ENCODE assay signal across 8 mouse cellular contexts in genomic region chr5:137601365-137601729, GRCm38 (mm10). TPM values are rescaled to one million over a fixed set of nuclear protein-coding genes. Genes with fewer than 3 reads are reported as not detected.
A peak's percentile ranks its signal among the peaks of the same experiment; 100 is the strongest.
DNase-seq lines count a peak whose midpoint lies in the region; ATAC-seq and TF ChIP-seq lines count a peak whose summit lies in the region.

No protein-coding gene starts in this region.

- no peak overlapping the region for H3K27ac ChIP-seq in cerebellum, adult 2 months (ENCODE audit: insufficient read depth, low read length)
- H3K27ac ChIP-seq in heart, embryonic 16.5 days (ENCODE audit: low read length): peak overlapping the region; percentile 82
- peak overlapping the region; percentile 59 for H3K27ac ChIP-seq in limb, embryonic 14.5 days (replicated peaks; ENCODE audit: low read depth, low read length)

- DNase-seq in cerebellum, adult 2 months: peak in 1 of 2 experiments; percentile 28
- no peak for DNase-seq in cerebellum, adult 11-12 months
- peak; percentile 64 for DNase-seq in embryo, embryonic 10.5 days (ENCODE audit: low spot score)
- DNase-seq in limb, embryonic 14.5 days (ENCODE audit: low spot score): peak; percentile 35
- DNase-seq in ovary, postnatal 14 days (ENCODE audit: low spot score): no peak

- peak overlapping the region; percentile 77 for H3K9ac ChIP-seq in heart, embryonic 16.5 days (ENCODE audit: low read length)
- H3K9ac ChIP-seq in limb, embryonic 14.5 days (ENCODE audit: low read depth, low read length, severe bottlenecking): peak overlapping the region; percentile 52

- under 1% methylated on average over 22 of the region's 22 CpGs for WGBS in cerebellum, adult 2 months
- 0% methylated on average over 22 of the region's 22 CpGs for WGBS in heart, embryonic 16.5 days
- WGBS in limb, embryonic 14.5 days: under 1% methylated on average over 22 of the region's 22 CpGs

- H3K4me3 ChIP-seq in cerebellum, adult 2 months (replicated peaks; ENCODE audit: insufficient read depth, low read depth, low read length): peak overlapping the region; percentile 99
- H3K4me3 ChIP-seq in heart, embryonic 16.5 days (ENCODE audit: low read length): peak overlapping the region; percentile 74
- peak overlapping the region; percentile 78 for H3K4me3 ChIP-seq in limb, embryonic 14.5 days (replicated peaks; ENCODE audit: low read length)
- peak overlapping the region; percentile 56 for H3K4me3 ChIP-seq in myocyte

- H3ac ChIP-seq in myocyte (ENCODE audit: control insufficient read depth, insufficient read length): peak overlapping the region; percentile 43

- no peak for ATAC-seq in heart, embryonic 16.5 days (replicated peaks; ENCODE audit: extremely low read depth, insufficient read depth, low FRiP score)
- ATAC-seq in limb, embryonic 14.5 days (ENCODE audit: low FRiP score, low read depth): no peak; the same call in 1 of the 2 replicates
- ATAC-seq in monocyte, adult 5-6 weeks (replicated peaks; ENCODE audit: insufficient number of reproducible peaks, low FRiP score, low TSS enrichment, poor library complexity, severe bottlenecking): no peak

- peak overlapping the region; percentile 75 for H3K4me2 ChIP-seq in heart, embryonic 16.5 days (ENCODE audit: low read depth, low read length)
- H3K4me2 ChIP-seq in limb, embryonic 14.5 days (replicated peaks; ENCODE audit: low read depth, low read length, severe bottlenecking): peak overlapping the region; percentile 95
- H3K4me2 ChIP-seq in myocyte (ENCODE audit: low read depth): peak overlapping the region; percentile 90

- TF ChIP-seq POLR2A in cerebellum, adult 2 months (IDR thresholded peaks at IDR 0.05; ENCODE audit: borderline replicate concordance, insufficient read depth, low read length): no peak
- TF ChIP-seq POLR2A in limb, embryonic 14.5 days (IDR thresholded peaks at IDR 0.05; ENCODE audit: borderline replicate concordance, extremely low read depth, insufficient read depth, insufficient read length): no peak
- TF ChIP-seq POLR2A in myocyte (IDR thresholded peaks at IDR 0.05; ENCODE audit: insufficient read length, low read depth): no peak

- peaks cover 9% of the 10 kb centered on the region for H3K4me1 ChIP-seq in cerebellum, adult 2 months (ENCODE audit: control insufficient read depth, insufficient read depth, low read length)
- H3K4me1 ChIP-seq in heart, embryonic 16.5 days (ENCODE audit: control insufficient read depth, insufficient read depth, low read length): peaks cover 20% of the 10 kb centered on the region
- H3K4me1 ChIP-seq in limb, embryonic 14.5 days (ENCODE audit: control insufficient read depth, insufficient read depth, low read length): peaks cover 20% of the 10 kb centered on the region

- TF ChIP-seq CTCF in cerebellum, adult 2 months (IDR thresholded peaks at IDR 0.05; ENCODE audit: borderline replicate concordance, insufficient read depth, low read depth, low read length): no peak

- peaks cover 9% of the 10 kb centered on the region for H3K36me3 ChIP-seq in heart, embryonic 16.5 days (ENCODE audit: control insufficient read depth, insufficient read depth)
- H3K36me3 ChIP-seq in limb, embryonic 14.5 days (ENCODE audit: control insufficient read depth, insufficient read depth, low read length): peaks cover 21% of the 10 kb centered on the region
- H3K36me3 ChIP-seq in myocyte (ENCODE audit: control insufficient read depth, insufficient read depth): peaks cover 9% of the 10 kb centered on the region

- H3K27me3 ChIP-seq in cerebellum, adult 2 months (ENCODE audit: control insufficient read depth, insufficient read depth, low read length): no peaks in the 10 kb centered on the region
- H3K27me3 ChIP-seq in heart, embryonic 16.5 days (ENCODE audit: control insufficient read depth, insufficient read depth, low read length): no peaks in the 10 kb centered on the region
- no peaks in the 10 kb centered on the region for H3K27me3 ChIP-seq in limb, embryonic 14.5 days (ENCODE audit: control insufficient read depth, insufficient read depth, low read length)
- H3K27me3 ChIP-seq in myocyte (ENCODE audit: control insufficient read depth, insufficient read depth, insufficient read length): no peaks in the 10 kb centered on the region

- no peaks in the 10 kb centered on the region for H3K9me3 ChIP-seq in heart, embryonic 16.5 days (replicated peaks; ENCODE audit: control insufficient read depth, low read length)
- H3K9me3 ChIP-seq in limb, embryonic 14.5 days (ENCODE audit: control insufficient read depth, low read length): no peaks in the 10 kb centered on the region

- peaks cover 13% of the 10 kb centered on the region for H3K79me2 ChIP-seq in myocyte (ENCODE audit: control insufficient read depth, insufficient read depth)

TF ChIP-seq in myocyte, 11 proteins besides CTCF, POLR2A, EP300 and RAD21:
- TF ChIP-seq CEBPB (IDR thresholded peaks at IDR 0.05; ENCODE audit: insufficient read depth, poor library complexity, severe bottlenecking) (no peak), MYOD1 (IDR thresholded peaks at IDR 0.05; ENCODE audit: control insufficient read depth in 1 of 3, insufficient read length in 2 of 3, low read depth in 2 of 3) (no peak), REST (IDR thresholded peaks at IDR 0.05; ENCODE audit: insufficient read depth, insufficient read length) (no peak)
TF ChIP-seq in myocyte: peak in this region for 0.

RNA-seq across cellular contexts. Expression of gene Mospd3, which starts 0.5 kb away (rescaled TPM):
- 56.0 and 61.7 TPM in 2 replicates for polyA plus RNA-seq in cerebellum, adult 2 months (2012; rRNA removed)
- polyA plus RNA-seq in heart, embryonic 16.5 days (2015; fragmentation: Nextera tagmentation; extraction: Ambion mirVana): 21.8 and 25.0 TPM in 2 replicates
- polyA plus RNA-seq in limb, embryonic 14.5 days (2012; rRNA removed): 68.2 and 103 TPM in 2 replicates
- 49.4 and 52.5 TPM in 2 replicates for polyA plus RNA-seq in limb, embryonic 14.5 days (2014; fragmentation: Nextera tagmentation; extraction: Ambion mirVana)
- polyA plus RNA-seq in myocyte (2012; fragmentation: generic; extraction: Trizol): 30.3 TPM
- total RNA-seq in monocyte, adult 5-6 weeks (2017): 3.0 to 5.9 TPM (median 5.8 TPM) in 3 replicates

RNA-seq across cellular contexts. Expression of gene Pcolce, which starts 12.2 kb away (rescaled TPM):
- 11.3 and 15.1 TPM in 2 replicates for polyA plus RNA-seq in cerebellum, adult 2 months (2012; rRNA removed)
- 121 and 129 TPM in 2 replicates for polyA plus RNA-seq in heart, embryonic 16.5 days (2015; fragmentation: Nextera tagmentation; extraction: Ambion mirVana)
- polyA plus RNA-seq in limb, embryonic 14.5 days (2012; rRNA removed): 267 and 329 TPM in 2 replicates
- 223 and 227 TPM in 2 replicates for polyA plus RNA-seq in limb, embryonic 14.5 days (2014; fragmentation: Nextera tagmentation; extraction: Ambion mirVana)
- 368 TPM for polyA plus RNA-seq in myocyte (2012; fragmentation: generic; extraction: Trizol)
- total RNA-seq in monocyte, adult 5-6 weeks (2017): not detected in 3 replicates

RNA-seq across cellular contexts. Expression of gene Fbxo24, which starts 27.5 kb away (rescaled TPM):
- polyA plus RNA-seq in cerebellum, adult 2 months (2012; rRNA removed): 0.25 and 0.31 TPM in 2 replicates
- polyA plus RNA-seq in heart, embryonic 16.5 days (2015; fragmentation: Nextera tagmentation; extraction: Ambion mirVana): 0.12 and 0.39 TPM in 2 replicates
- 0.24 and 0.28 TPM in 2 replicates for polyA plus RNA-seq in limb, embryonic 14.5 days (2012; rRNA removed)
- 0.12 and 0.15 TPM in 2 replicates for polyA plus RNA-seq in limb, embryonic 14.5 days (2014; fragmentation: Nextera tagmentation; extraction: Ambion mirVana)
- 0.72 TPM for polyA plus RNA-seq in myocyte (2012; fragmentation: generic; extraction: Trizol)
- not detected in 3 replicates for total RNA-seq in monocyte, adult 5-6 weeks (2017)

RNA-seq across cellular contexts. Expression of gene Lrch4, which starts 27.6 kb away (rescaled TPM):
- polyA plus RNA-seq in cerebellum, adult 2 months (2012; rRNA removed): 14.4 and 14.8 TPM in 2 replicates
- polyA plus RNA-seq in heart, embryonic 16.5 days (2015; fragmentation: Nextera tagmentation; extraction: Ambion mirVana): 24.8 and 31.1 TPM in 2 replicates
- 25.0 and 33.5 TPM in 2 replicates for polyA plus RNA-seq in limb, embryonic 14.5 days (2012; rRNA removed)
- polyA plus RNA-seq in limb, embryonic 14.5 days (2014; fragmentation: Nextera tagmentation; extraction: Ambion mirVana): 36.7 and 37.1 TPM in 2 replicates
- 29.1 TPM for polyA plus RNA-seq in myocyte (2012; fragmentation: generic; extraction: Trizol)
- total RNA-seq in monocyte, adult 5-6 weeks (2017): 34.9 to 86.0 TPM (median 77.2 TPM) in 3 replicates

RNA-seq across cellular contexts. Expression of gene Gm20605, which starts 27.6 kb away (rescaled TPM):
- polyA plus RNA-seq in cerebellum, adult 2 months (2012; rRNA removed): 8.1 and 9.9 TPM in 2 replicates
- 9.1 and 12.5 TPM in 2 replicates for polyA plus RNA-seq in heart, embryonic 16.5 days (2015; fragmentation: Nextera tagmentation; extraction: Ambion mirVana)
- 16.7 and 16.8 TPM in 2 replicates for polyA plus RNA-seq in limb, embryonic 14.5 days (2012; rRNA removed)
- 7.4 and 10.4 TPM in 2 replicates for polyA plus RNA-seq in limb, embryonic 14.5 days (2014; fragmentation: Nextera tagmentation; extraction: Ambion mirVana)
- polyA plus RNA-seq in myocyte (2012; fragmentation: generic; extraction: Trizol): 3.3 TPM
- total RNA-seq in monocyte, adult 5-6 weeks (2017): 12.9 to 28.7 TPM (median 25.9 TPM) in 3 replicates

Comparison
In these comparisons a context has a peak if more than half of its experiments do, and no peak if none do; other contexts are left out.
1. DNase-seq: peak in embryo, embryonic 10.5 days (single experiment) and limb, embryonic 14.5 days (single experiment); none in cerebellum, adult 11-12 months (single experiment) and ovary, postnatal 14 days (single experiment).
2. Peak in every context shown above with its lines, with median percentiles within 50 percentile points of each other: H3K4me3 ChIP-seq and H3K4me2 ChIP-seq.